Mouse (Mus musculus): Measurements from ENCODE around the gene Fnip1.
A peak's percentile ranks its signal among the peaks of the same experiment; 100 is the strongest.

GRCm38 (mm10) chr11:54534871-54535270 lies 96.9 kb downstream of the Fnip1 start:
- peak; percentile 75; the same call in 1 of the 2 replicates for TF ChIP-seq CTCF (IDR thresholded peaks at IDR 0.05; ENCODE audit: borderline replicate concordance, extremely low read depth, insufficient read depth, insufficient read length)
- TF ChIP-seq POLR2A (IDR thresholded peaks at IDR 0.05; ENCODE audit: borderline replicate concordance, extremely low read depth, insufficient read depth, insufficient read length, poor library complexity, severe bottlenecking): no peak

Measured in brain, embryonic 14.5 days (tissue).